Mouse (Mus musculus) midbrain, postnatal 0 days (tissue): ENCODE measurements around the gene Ints13. TPM values are rescaled to one million over a fixed set of nuclear protein-coding genes. Genes with fewer than 3 reads are reported as not detected.
A peak's percentile ranks its signal among the peaks of the same experiment; 100 is the strongest.

Source experiments
- ATAC-seq: fragments of 200-750 bp; cut with Nextera tagmentation; 2 replicates; pipeline ENCODE4 v1.8.0; 2017; ENCODE audit warnings: moderate number of reproducible peaks, mild to moderate bottlenecking, moderate TSS enrichment, moderate library complexity; ENCODE audit not compliant: low FRiP score
- DNase-seq: peaks from one replicate; pipeline ENCODE4 v3.0.0-alpha.2; 2015; ENCODE audit warnings: low spot score
- H3K27ac ChIP-seq: fragments of 300-500 bp; sonication (generic); 2 replicates; pipeline ENCODE4 v1.5.1; 2014; ENCODE audit warnings: low read depth, mild to moderate bottlenecking, low read length, mixed read lengths
- H3K27me3 ChIP-seq: fragments of 300-500 bp; sonication (generic); 2 replicates; pipeline ENCODE4 v1.6.1; 2014; ENCODE audit warnings: low read length, control low read depth, mixed read lengths; ENCODE audit not compliant: insufficient read depth
- H3K36me3 ChIP-seq: fragments of 300-500 bp; sonication (generic); 2 replicates; pipeline ENCODE4 v1.6.1; 2014; ENCODE audit warnings: low read length, control low read depth, mixed read lengths; ENCODE audit not compliant: insufficient read depth
- H3K4me1 ChIP-seq: fragments of 300-500 bp; sonication (generic); 2 replicates; pipeline ENCODE4 v1.6.1; 2014; ENCODE audit warnings: mild to moderate bottlenecking, control low read depth, antibody characterized with exemption, low read length, mixed read lengths; ENCODE audit not compliant: insufficient read depth
- H3K4me2 ChIP-seq: fragments of 300-500 bp; sonication (generic); 2 replicates; pipeline ENCODE4 v1.6.1; 2014; ENCODE audit warnings: low read depth, mild to moderate bottlenecking, low read length, mixed read lengths; ENCODE audit not compliant: poor library complexity, severe bottlenecking
- H3K4me3 ChIP-seq: fragments of 300-500 bp; sonication (generic); 2 replicates; pipeline ENCODE4 v1.5.1; 2014; ENCODE audit warnings: low read depth, mild to moderate bottlenecking, low read length, moderate library complexity
- H3K9ac ChIP-seq: fragments of 300-500 bp; sonication (generic); replicated peaks from 2 replicates; pipeline ENCODE4 v1.6.1; 2014; ENCODE audit warnings: mild to moderate bottlenecking, low read length, moderate library complexity, mixed read lengths; ENCODE audit not compliant: poor library complexity, severe bottlenecking
- H3K9me3 ChIP-seq: fragments of 300-500 bp; sonication (generic); 2 replicates; pipeline ENCODE4 v1.6.1; 2016; ENCODE audit warnings: low read length, control low read depth
- CTCF ChIP-seq: IDR thresholded peaks from 2 replicates; pipeline ENCODE4 v1.5.1; 2016; ENCODE audit warnings: antibody characterized with exemption, mild to moderate bottlenecking
- WGBS: fragments of 180-500 bp; shearing (Covaris S2); extraction: QIAGEN DNeasy Blood & Tissue Kit; methylation state at CpG from one replicate; pipeline ENCODE4 v1.1.7; 2014; 5-methylcytosine and 5-hydroxymethylcytosine counted together
- polyA plus RNA-seq: library from polyadenylated mRNA; unstranded; fragments of >200 nt; fragmentation: Nextera tagmentation; extraction: Ambion mirVana; gene quantifications from 2 replicates; pipeline ENCODE4 v1.2.1, GENCODE M21; 2015
- total RNA-seq: library from RNA; depleted of rRNA; stranded (reverse); fragments of >200 nt; gene quantifications from 2 replicates; pipeline ENCODE4 v1.2.3, GENCODE M21; 2014

Ints13 gene
- total and polyA plus RNA-seq, 2 experiments from 2014 or later = 18.4 to 20.8 TPM

- ATAC-seq = no peak
- no peak for DNase-seq
- no peak overlapping the region for H3K27ac ChIP-seq
- no peak overlapping the region for H3K4me3 ChIP-seq
- no peaks in the 10 kb centered on the region for H3K4me1 ChIP-seq
- no peaks in the 10 kb centered on the region for H3K9me3 ChIP-seq
- no peak for TF ChIP-seq CTCF
- H3K36me3 ChIP-seq = peaks cover 65% of the 10 kb centered on the region
- no peak overlapping the region for H3K4me2 ChIP-seq
- H3K9ac ChIP-seq = no peak overlapping the region
- H3K27me3 ChIP-seq = no peaks in the 10 kb centered on the region
- WGBS = 95% methylated on average over 7 of the region's 7 CpGs
Observed at GRCm38 (mm10) chr6:146611897-146612296, 34.3 kb upstream of the Ints13 start.

DNA sequence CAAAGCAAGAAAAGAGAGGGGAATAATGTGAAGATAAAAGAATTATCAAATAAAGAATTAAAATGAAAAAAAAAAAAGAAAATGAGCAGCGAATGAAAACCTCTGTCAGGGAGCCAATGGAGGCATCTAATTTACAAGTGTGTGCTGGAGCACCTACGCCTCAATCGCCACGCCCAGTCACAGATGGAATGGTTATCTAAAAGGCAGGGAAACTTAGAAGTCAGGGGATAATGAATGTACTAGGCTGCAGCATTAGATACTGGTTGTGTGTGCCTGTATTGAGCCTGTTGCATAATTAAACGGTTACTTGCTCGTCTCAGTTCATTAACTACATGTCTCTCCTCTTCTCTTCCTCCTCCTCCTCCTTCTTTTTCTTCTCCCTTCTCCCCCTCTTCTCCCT, 33.8 kb upstream of the Ints13 start:
- no peak for DNase-seq
- Histone ChIP-seq H3K9ac (no peak overlapping the region), H3K27me3 (no peaks in the 10 kb centered on the region), H3K4me2 (no peak overlapping the region), H3K36me3 (peaks cover 65% of the 10 kb centered on the region), H3K9me3 (no peaks in the 10 kb centered on the region), H3K4me3 (no peak overlapping the region), H3K27ac (no peak overlapping the region), H3K4me1 (no peaks in the 10 kb centered on the region)
- no peak for ATAC-seq
- no peak for TF ChIP-seq CTCF
- 90% methylated on average over 6 of the region's 6 CpGs for WGBS

DNA sequence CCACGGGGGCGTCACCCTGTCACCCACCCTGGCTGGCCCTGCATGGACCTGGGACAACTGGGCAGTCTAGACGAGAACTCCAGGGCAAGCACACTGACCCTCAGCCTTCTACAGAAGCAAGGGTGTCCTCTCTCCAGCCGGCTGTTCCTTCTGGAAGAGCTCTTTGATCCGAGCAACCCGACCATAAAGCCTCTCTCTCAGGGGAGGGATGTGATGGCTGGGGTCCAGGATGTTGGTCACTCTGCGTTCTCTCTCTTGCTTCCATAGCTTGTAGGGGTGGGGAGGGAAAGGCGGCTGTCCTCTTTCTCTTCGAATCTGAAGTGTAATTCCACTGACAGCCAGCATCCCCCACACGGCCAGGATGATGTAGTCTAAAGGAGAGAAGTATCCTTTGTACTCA, 26.0 kb upstream of the Ints13 start:
- Histone ChIP-seq H3K4me1 (no peaks in the 10 kb centered on the region), H3K4me2 (no peak overlapping the region), H3K9ac (no peak overlapping the region), H3K27me3 (no peaks in the 10 kb centered on the region), H3K27ac (no peak overlapping the region), H3K4me3 (no peak overlapping the region), H3K9me3 (no peaks in the 10 kb centered on the region), H3K36me3 (peaks cover 57% of the 10 kb centered on the region)
- DNase-seq (peak; percentile 7), ATAC-seq (no peak)
- 81% methylated on average over 10 of the region's 10 CpGs for WGBS
- no peak for TF ChIP-seq CTCF

GRCm38 (mm10) chr6:146602601-146603000, 25.0 kb upstream of the Ints13 start:
- no peak overlapping the region for H3K27ac ChIP-seq
- peaks cover 48% of the 10 kb centered on the region for H3K36me3 ChIP-seq
- H3K27me3 ChIP-seq = no peaks in the 10 kb centered on the region
- H3K9me3 ChIP-seq = no peaks in the 10 kb centered on the region
- ATAC-seq (no peak), DNase-seq (no peak)
- no peak overlapping the region for H3K9ac ChIP-seq
- H3K4me2 ChIP-seq = no peak overlapping the region
- 87% methylated on average over 4 of the region's 4 CpGs for WGBS
- TF ChIP-seq CTCF = no peak
- H3K4me3 ChIP-seq = no peak overlapping the region
- no peaks in the 10 kb centered on the region for H3K4me1 ChIP-seq

GRCm38 (mm10) chr6:146585134-146585533, 7.5 kb upstream of the Ints13 start:
- no peak for TF ChIP-seq CTCF
- H3K27ac ChIP-seq = no peak overlapping the region
- DNase-seq (no peak), ATAC-seq (no peak)
- H3K4me2 ChIP-seq = no peak overlapping the region
- WGBS = 97% methylated on average over 5 of the region's 5 CpGs
- H3K27me3 ChIP-seq = no peaks in the 10 kb centered on the region
- no peak overlapping the region for H3K4me3 ChIP-seq
- no peak overlapping the region for H3K9ac ChIP-seq
- H3K9me3 ChIP-seq = no peaks in the 10 kb centered on the region
- H3K4me1 ChIP-seq = no peaks in the 10 kb centered on the region
- H3K36me3 ChIP-seq = peaks cover 14% of the 10 kb centered on the region; the same call in 1 of the 2 replicates

DNA sequence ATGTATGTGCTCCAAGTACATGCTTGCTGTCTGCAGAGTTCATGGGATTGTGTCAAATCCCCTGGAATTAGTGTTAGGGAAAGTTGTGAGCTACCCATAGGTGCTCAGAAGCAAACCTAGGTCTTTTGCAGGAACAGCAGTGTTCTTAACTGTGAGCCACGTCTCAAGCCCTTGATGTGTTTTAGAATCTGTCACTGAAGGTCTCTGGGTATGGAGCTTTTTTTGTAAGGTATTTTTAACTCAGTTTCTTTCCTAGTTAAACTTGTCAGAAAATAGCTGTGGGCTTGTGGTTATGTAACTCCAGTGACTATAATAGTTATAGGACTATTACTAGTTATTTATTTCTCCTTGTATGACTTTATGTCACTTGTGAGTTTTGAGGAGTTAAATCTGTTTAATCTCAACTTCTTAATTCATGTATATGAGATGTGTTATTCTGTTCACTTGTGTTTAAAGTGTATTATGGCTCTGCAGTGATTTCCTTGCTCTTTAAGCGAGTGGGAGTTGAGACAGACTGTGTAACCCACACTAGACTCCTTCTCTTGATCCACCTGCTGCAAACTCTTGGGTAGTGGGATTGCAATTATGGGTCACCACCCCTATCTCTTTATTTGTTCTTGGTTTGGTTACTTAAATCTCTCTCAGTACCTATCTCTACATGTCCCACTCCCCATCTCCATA, 5.9 kb upstream of the Ints13 start:
- Histone ChIP-seq H3K36me3 (peaks cover 3% of the 10 kb centered on the region; the same call in 1 of the 2 replicates), H3K4me3 (no peak overlapping the region), H3K27ac (no peak overlapping the region), H3K27me3 (no peaks in the 10 kb centered on the region), H3K4me2 (no peak overlapping the region), H3K9ac (no peak overlapping the region), H3K9me3 (no peaks in the 10 kb centered on the region), H3K4me1 (0 out of 2 replicates have a peak, but pooled peaks cover 2% of the 10 kb centered on the region)
- 83% methylated on average over 2 of the region's 2 CpGs for WGBS
- DNase-seq (no peak), ATAC-seq (no peak)
- TF ChIP-seq CTCF = no peak
